Mouse (Mus musculus) mouse trophoblast stem cell (cell line): ENCODE results near the gene Slc1a1.

ENCODE experiments used
- in situ Hi-C, 2 experiments: fragments of 300-500 bp; cut with MseI, MboI; formaldehyde crosslinking; loops; 2 replicates in 1 of 2; 3 replicates in 1 of 2; pipeline ENCODE4 v1.15.1; 2025

The Slc1a1 gene

DNA sequence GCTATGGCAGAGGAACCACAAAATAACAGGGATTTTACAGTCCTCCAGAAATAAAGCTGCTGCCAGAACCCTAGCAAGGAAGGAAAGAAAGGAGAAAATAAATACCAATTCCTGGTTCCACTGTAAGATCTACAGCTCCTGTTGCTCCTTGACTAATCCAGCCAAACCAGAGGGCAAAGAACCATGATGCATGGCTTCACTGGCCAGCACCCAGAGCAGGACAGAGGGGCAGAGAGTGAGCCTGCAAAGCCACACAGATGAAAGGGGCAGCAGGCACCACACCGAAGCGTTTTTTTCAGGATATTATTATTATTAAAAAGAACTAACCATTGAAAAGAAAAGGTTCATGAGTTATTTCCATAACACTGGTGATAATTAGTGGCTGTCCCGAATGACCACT lies 17.2 kb downstream of the Slc1a1 start:
- in situ Hi-C loops, result no loop called here

DNA sequence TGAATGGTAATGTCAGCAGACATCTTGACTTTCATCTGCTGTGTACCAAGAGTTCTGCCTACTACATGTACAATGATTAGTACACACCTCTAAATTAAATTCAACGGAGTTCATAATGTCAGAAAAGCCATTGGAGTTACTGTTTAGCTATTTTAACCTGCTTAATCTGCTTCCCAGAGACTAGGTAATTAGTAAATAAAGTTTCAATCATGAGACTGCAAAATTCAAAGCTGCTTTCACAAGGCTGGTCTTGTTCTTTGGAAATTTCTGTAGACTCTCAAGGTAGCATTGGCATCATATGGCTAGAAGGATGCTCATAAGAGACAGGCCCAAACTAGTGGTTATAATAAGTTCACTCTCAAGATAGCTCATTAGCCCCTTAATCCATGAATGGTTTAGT lies 20.0 kb downstream of the Slc1a1 start:
- in situ Hi-C loops, result no loop called here

DNA sequence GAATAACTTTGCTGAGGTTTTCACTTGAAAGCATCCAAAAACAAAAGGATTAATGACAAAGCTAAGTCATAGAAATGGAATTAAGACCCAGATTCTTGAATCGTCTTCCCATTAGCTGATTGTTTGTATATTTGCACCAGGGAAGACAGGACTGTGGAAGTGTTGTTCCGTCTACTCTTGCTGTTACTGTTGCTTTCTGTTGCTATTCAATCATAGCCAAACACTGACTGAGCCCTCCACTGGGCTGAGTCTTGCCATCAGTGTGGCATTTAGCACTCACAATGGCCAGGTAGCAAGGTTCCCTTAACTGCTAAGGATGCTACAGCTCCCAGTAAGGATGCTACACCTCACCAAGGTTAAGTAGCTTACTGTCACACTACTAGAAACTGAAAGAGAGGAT lies 25.4 kb downstream of the Slc1a1 start:
- in situ Hi-C loops, result no loop called here

GRCm38 (mm10) chr19:28863626-28864025 lies 28.8 kb downstream of the Slc1a1 start:
- in situ Hi-C loops, result no loop called here

GRCm38 (mm10) chr19:28864981-28865380 lies 30.1 kb downstream of the Slc1a1 start:
- in situ Hi-C loops, result no loop called here

GRCm38 (mm10) chr19:28865501-28865900 lies 30.7 kb downstream of the Slc1a1 start:
- in situ Hi-C loops, result no loop called here

- in situ Hi-C loops, result no loop called here
These were observed 34.5 kb downstream of the Slc1a1 start for GRCm38 (mm10) chr19:28869251-28869855.

GRCm38 (mm10) chr19:28870351-28870750 lies 35.5 kb downstream of the Slc1a1 start:
- in situ Hi-C loops, result no loop called here

DNA sequence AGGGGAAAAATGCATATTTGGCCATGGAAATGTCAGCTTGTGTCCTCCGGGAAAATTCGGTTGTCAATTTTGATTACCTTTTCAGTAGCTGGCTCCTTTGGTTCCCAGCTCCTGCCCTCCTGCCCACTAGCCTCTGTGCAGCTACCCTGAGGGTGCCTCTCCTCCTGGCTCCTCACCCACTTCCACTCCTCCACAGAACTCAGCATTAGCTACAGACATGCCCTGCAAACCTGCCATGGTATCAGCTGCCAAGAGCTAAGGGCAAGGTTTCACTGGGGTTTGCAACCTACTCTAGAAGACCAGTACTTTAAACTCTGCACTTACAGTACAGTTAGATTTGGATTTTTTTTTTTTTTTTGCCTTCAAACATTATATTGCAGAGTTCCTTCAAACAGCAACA lies 44.6 kb downstream of the Slc1a1 start:
- in situ Hi-C loops, result no loop called here

GRCm38 (mm10) chr19:28883126-28883525 lies 48.3 kb downstream of the Slc1a1 start:
- in situ Hi-C loops, result loop anchor here (5.0 to 10.0 kb wide), 2 partner anchors 106 to 108 kb away; no protein-coding TSS in a partner anchor

DNA sequence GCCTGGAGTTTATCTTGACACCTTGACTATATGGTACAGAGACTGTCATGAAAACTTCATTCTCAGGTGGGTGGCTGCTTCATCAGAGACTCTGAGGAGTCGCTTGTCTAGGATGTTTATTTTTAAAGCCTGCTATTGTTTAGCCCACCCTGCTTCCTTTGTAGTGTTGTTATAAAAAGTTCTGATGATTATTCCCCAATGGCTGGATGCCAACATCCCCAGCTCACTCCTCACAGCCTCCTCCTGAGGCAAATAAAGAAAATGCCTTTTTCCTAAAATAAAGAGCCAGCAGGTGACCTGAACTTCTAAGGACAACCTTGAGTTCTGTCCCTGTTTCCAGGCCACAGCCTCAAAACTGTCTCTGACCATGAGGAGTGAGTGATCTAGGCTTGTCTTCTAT lies 53.6 kb downstream of the Slc1a1 start:
- in situ Hi-C loops, result loop anchor here in 1 of 2 experiments (10.0 kb wide), 1 partner anchor 114 kb away; no protein-coding TSS in a partner anchor

- in situ Hi-C loops, result loop anchor here in 1 of 2 experiments (10.0 kb wide), 1 partner anchor 114 kb away; no protein-coding TSS in a partner anchor
These were observed 54.4 kb downstream of the Slc1a1 start for GRCm38 (mm10) chr19:28889251-28889650.

DNA sequence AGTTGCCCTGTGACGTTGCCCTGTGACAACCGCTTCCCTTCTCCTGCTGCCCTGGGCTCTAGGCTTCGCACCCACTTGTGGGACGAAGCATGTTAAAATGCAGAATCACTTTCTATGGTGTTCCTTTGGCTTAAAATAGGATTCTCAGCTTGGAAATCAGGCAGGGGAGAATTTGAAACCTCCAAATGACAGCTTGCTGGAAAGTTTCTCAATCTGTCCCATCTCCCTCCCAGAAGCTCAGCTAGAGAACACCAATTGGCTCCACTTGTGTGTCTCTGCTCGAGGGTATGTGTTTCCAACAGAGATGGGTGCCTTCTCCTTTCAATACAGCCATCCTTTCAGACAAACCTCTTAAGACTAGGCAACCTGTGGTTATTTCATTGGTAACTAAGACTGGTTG lies 56.4 kb downstream of the Slc1a1 start:
- in situ Hi-C loops, result no loop called here

DNA sequence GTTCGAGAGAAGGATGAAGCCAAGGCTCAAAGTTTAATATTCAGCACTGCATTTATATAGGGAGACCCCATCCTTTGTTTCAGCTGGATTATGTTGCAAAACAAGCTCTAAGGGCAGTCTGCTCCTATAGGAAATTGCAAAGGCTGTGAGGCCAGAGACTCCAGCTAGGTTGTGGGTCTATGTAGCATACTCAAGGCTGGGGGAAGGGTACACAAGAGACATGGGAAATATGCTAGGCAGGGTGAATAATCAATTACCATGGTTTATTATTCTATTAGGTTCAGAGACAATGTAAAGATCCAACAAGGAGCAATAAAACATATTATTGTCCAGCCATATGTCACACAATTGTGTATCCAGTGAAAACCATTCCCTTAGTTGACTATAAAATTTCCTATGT lies 57.0 kb downstream of the Slc1a1 start:
- in situ Hi-C loops, result no loop called here

GRCm38 (mm10) chr19:28896639-28897038 lies 61.8 kb downstream of the Slc1a1 start:
- in situ Hi-C loops, result no loop called here

DNA sequence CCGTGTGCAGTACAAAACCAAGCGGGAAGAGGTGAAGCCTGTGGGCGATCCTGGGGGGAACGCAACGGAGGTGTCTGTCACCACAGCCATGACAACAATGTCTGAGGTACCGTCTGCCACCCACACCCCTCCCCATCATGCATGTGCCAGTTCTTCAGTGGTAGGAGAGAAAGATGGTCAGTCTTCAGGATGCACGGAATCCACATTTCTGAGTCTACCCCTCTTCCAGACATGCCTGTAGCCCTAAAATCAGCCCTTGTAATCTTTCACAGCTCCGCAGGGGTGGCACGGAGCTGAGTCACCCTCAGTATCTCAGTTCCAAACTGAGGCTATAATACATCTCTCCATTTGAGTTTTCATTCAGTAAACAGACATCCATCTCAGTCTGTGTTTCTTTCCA lies 62.6 kb downstream of the Slc1a1 start:
- in situ Hi-C loops, result no loop called here

GRCm38 (mm10) chr19:28900771-28901170 lies 65.9 kb downstream of the Slc1a1 start:
- in situ Hi-C loops, result no loop called here

DNA sequence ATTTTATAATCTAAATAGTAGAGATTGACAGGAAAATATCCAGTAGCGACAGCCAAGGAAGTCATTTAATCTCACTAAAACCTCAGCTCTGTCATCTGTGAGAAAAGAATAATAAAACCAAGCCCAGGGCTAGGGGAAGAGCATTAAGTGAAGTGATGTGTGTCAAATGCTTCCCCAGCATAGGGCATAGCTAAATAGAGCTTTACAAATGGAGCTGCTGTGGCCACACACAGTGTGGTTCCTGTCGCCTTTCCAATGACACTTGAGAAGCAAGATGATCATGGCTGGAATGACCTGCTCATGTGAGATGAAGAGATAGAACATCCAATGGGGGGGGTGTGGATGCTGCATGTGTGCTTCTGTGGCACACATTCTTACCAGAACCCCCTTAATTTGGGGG lies 67.3 kb downstream of the Slc1a1 start:
- in situ Hi-C loops, result no loop called here

DNA sequence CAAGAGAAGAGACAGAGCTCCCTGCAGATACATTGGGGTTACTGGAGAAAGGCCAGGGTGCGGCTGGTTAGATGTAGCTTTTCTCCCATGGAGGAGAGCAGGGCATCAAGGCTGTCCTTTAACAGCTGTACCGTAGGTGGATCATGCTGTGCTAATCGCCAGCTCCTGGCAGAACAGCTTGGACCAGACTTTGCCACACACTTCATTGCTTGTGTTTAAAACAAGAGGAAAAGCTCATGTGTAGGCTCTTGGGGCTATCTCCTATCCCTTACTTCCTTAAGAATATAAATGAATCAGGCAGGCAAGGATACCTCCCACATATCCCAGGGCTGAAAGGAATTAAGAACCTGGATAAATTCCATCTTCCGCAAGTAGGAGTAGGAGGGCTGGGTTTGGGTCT lies 68.0 kb downstream of the Slc1a1 start:
- in situ Hi-C loops, result no loop called here

GRCm38 (mm10) chr19:28903536-28904119 lies 68.8 kb downstream of the Slc1a1 start:
- in situ Hi-C loops, result no loop called here

- in situ Hi-C loops, result no loop called here
These were observed 73.3 kb downstream of the Slc1a1 start for GRCm38 (mm10) chr19:28908186-28908585.

- in situ Hi-C loops, result no loop called here
These were observed 73.8 kb downstream of the Slc1a1 start for GRCm38 (mm10) chr19:28908693-28909092.

DNA sequence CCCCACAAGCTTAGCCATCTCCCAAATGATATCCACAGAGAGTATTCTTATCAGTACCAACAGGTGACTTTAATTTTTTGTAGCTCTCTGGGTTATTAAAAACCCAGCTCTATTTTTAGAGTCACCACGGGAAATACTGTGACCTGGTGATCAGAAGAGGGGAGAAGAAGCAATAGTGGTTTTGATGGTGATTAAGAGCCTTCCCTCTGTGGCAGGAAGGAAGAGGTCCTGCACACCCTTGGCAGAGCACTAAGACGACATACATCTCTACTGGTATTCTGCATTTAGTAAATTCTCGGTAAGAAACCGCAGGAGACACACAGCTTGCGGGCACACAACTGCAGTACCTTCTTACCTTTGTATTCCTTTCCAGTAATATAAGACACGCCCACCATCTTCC lies 79.7 kb downstream of the Slc1a1 start:
- in situ Hi-C loops, result no loop called here
